Mouse (Mus musculus): ENCODE results near the gene Rnf167. TPM values are rescaled to one million over a fixed set of nuclear protein-coding genes. Genes with fewer than 3 reads are reported as not detected.
A peak's percentile ranks its signal among the peaks of the same experiment; 100 is the strongest.

The Rnf167 gene
- polyA plus RNA-seq, 1 experiment = 16.7 TPM

DNA sequence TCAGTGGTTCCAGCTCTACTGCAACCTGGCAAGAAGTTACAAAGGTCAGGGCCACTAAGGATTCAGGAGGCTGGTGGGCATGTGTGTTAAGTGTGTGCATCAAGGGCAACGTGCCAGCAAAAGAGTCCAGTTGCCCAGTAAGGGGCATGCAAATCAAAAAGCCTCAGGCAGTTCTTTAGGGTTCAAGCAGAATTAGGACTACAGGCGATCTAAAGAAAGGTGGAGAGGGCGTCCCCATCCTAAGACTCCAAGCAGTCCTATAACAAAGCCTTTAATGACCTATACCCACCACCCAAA is 828 bp upstream of the Rnf167 start:
- peaks cover 31% of the 10 kb centered on the region for H3K79me2 ChIP-seq (ENCODE audit: control insufficient read depth, insufficient read depth)
- no peaks in the 10 kb centered on the region for H3K27me3 ChIP-seq (ENCODE audit: control insufficient read depth, insufficient read depth, insufficient read length)
- H3K4me2 ChIP-seq (ENCODE audit: low read depth) = peak overlapping the region; percentile 91
- peak overlapping the region; percentile 62 for H3ac ChIP-seq (ENCODE audit: control insufficient read depth, insufficient read length)
- no peak for TF ChIP-seq USF1 (IDR thresholded peaks at IDR 0.05; ENCODE audit: low read depth)
- TF ChIP-seq MAX (IDR thresholded peaks at IDR 0.05; ENCODE audit: low read depth) = no peak
- no peak for TF ChIP-seq REST (IDR thresholded peaks at IDR 0.05; ENCODE audit: insufficient read depth, insufficient read length)
- no peak for TF ChIP-seq E2F4 (IDR thresholded peaks at IDR 0.05; ENCODE audit: insufficient read depth)
- no peak for TF ChIP-seq POLR2AphosphoS2 (IDR thresholded peaks at IDR 0.05; ENCODE audit: insufficient read length, low read depth)
- TF ChIP-seq SRF (IDR thresholded peaks at IDR 0.05; ENCODE audit: control insufficient read depth, insufficient read length, low read depth) = no peak
- no peak for TF ChIP-seq CEBPB (IDR thresholded peaks at IDR 0.05; ENCODE audit: insufficient read depth, poor library complexity, severe bottlenecking)
- TF ChIP-seq MYOD1 (IDR thresholded peaks at IDR 0.05; ENCODE audit: control insufficient read depth in 1 of 3, insufficient read length in 2 of 3, low read depth in 2 of 3) = no peak
- TF ChIP-seq TCF3 (IDR thresholded peaks at IDR 0.05; ENCODE audit: insufficient read length, low read depth) = no peak
- TF ChIP-seq MYOG (IDR thresholded peaks at IDR 0.05; ENCODE audit: control insufficient read depth in 1 of 3, insufficient read depth in 1 of 3, insufficient read length in 2 of 3, low read depth in 2 of 3) = no peak
- TF ChIP-seq POLR2A (IDR thresholded peaks at IDR 0.05; ENCODE audit: insufficient read length, low read depth) = no peak
- TF ChIP-seq TCF12 (IDR thresholded peaks at IDR 0.05; ENCODE audit: insufficient read depth, poor library complexity, severe bottlenecking) = no peak
- H3K36me3 ChIP-seq (ENCODE audit: control insufficient read depth, insufficient read depth) = peaks cover 33% of the 10 kb centered on the region
- H3K4me3 ChIP-seq = peak overlapping the region; percentile 62

DNA sequence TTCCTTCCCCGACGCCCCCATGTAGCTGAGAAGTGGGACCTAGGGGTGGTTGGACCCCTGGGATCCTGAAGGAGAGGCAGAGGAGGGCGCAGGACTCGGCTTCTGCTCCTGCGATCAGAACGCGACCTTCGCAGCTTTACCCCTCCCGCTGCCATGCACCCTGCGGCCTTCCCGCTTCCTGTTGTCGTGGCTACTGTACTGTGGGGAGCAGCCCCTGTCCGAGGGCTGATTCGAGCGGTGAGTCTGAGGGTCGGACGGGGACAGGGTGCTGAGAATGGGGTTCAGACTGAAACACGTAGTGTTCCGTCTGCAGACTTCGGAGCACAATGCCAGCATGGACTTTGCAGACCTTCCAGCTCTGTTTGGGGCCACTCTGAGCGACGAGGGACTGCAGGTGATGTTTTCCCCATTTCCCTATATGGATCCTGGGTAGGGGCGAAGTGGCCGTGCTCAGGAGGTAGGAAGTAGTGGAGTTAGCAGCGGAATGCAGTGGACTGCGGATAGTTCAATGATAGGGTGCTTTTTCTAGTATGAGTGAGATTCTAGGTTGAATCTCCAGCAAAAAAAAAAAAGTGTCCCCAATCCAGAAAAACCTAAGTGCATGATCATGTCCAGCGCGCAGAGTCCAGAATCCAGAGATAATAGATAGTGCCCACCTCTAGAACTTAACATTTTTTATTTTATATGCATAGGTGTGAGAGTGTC is 833 bp downstream of the Rnf167 start:
- TF ChIP-seq POLR2A (IDR thresholded peaks at IDR 0.05; ENCODE audit: insufficient read length, low read depth) = peak; percentile 46
- peak; percentile 95 for TF ChIP-seq POLR2AphosphoS2 (IDR thresholded peaks at IDR 0.05; ENCODE audit: insufficient read length, low read depth)
- TF ChIP-seq USF1 (IDR thresholded peaks at IDR 0.05; ENCODE audit: low read depth) = no peak
- H3K4me3 ChIP-seq = peak overlapping the region; percentile 62
- peak overlapping the region; percentile 62 for H3ac ChIP-seq (ENCODE audit: control insufficient read depth, insufficient read length)
- peaks cover 48% of the 10 kb centered on the region for H3K79me2 ChIP-seq (ENCODE audit: control insufficient read depth, insufficient read depth)
- no peaks in the 10 kb centered on the region for H3K27me3 ChIP-seq (ENCODE audit: control insufficient read depth, insufficient read depth, insufficient read length)
- peak overlapping the region; percentile 95 for H3K4me2 ChIP-seq (ENCODE audit: low read depth)
- peaks cover 43% of the 10 kb centered on the region for H3K36me3 ChIP-seq (ENCODE audit: control insufficient read depth, insufficient read depth)

DNA sequence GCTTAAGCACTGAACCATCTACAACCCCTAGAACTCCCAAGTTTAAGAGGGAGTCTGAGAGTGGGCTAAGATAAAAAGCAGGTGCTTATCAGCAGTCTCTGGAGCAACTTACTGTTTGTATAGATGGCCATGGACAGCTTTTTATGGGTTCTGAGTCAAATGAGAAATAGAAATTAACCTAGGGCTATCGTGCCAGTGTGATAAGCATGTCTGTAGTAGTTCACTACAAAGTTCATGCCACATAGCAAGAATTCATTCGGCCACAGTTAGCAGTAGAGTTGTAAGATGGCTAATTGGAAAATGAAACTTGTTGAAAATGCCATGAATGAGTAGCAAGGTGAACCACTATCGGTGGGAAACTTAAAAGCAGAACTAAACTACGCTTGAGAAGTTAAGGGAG is 1.5 kb downstream of the Rnf167 start:
- H3K27me3 ChIP-seq (ENCODE audit: control insufficient read depth, insufficient read depth, insufficient read length) = no peaks in the 10 kb centered on the region
- peak overlapping the region; percentile 95 for H3K4me2 ChIP-seq (ENCODE audit: low read depth)
- no peak for TF ChIP-seq USF1 (IDR thresholded peaks at IDR 0.05; ENCODE audit: low read depth)
- TF ChIP-seq POLR2A (IDR thresholded peaks at IDR 0.05; ENCODE audit: insufficient read length, low read depth) = no peak
- no peak for TF ChIP-seq CEBPB (IDR thresholded peaks at IDR 0.05; ENCODE audit: insufficient read depth, poor library complexity, severe bottlenecking)
- TF ChIP-seq MYOD1 (IDR thresholded peaks at IDR 0.05; ENCODE audit: control insufficient read depth in 1 of 3, insufficient read length in 2 of 3, low read depth in 2 of 3) = no peak
- TF ChIP-seq REST (IDR thresholded peaks at IDR 0.05; ENCODE audit: insufficient read depth, insufficient read length) = no peak
- TF ChIP-seq POLR2AphosphoS2 (IDR thresholded peaks at IDR 0.05; ENCODE audit: insufficient read length, low read depth) = no peak
- no peak for TF ChIP-seq E2F4 (IDR thresholded peaks at IDR 0.05; ENCODE audit: insufficient read depth)
- TF ChIP-seq SRF (IDR thresholded peaks at IDR 0.05; ENCODE audit: control insufficient read depth, insufficient read length, low read depth) = no peak
- no peak for TF ChIP-seq MAX (IDR thresholded peaks at IDR 0.05; ENCODE audit: low read depth)
- TF ChIP-seq MYOG (IDR thresholded peaks at IDR 0.05; ENCODE audit: control insufficient read depth in 1 of 3, insufficient read depth in 1 of 3, insufficient read length in 2 of 3, low read depth in 2 of 3) = no peak
- no peak for TF ChIP-seq TCF12 (IDR thresholded peaks at IDR 0.05; ENCODE audit: insufficient read depth, poor library complexity, severe bottlenecking)
- TF ChIP-seq TCF3 (IDR thresholded peaks at IDR 0.05; ENCODE audit: insufficient read length, low read depth) = no peak
- H3K36me3 ChIP-seq (ENCODE audit: control insufficient read depth, insufficient read depth) = peaks cover 45% of the 10 kb centered on the region
- peaks cover 54% of the 10 kb centered on the region for H3K79me2 ChIP-seq (ENCODE audit: control insufficient read depth, insufficient read depth)
- no peak overlapping the region for H3ac ChIP-seq (ENCODE audit: control insufficient read depth, insufficient read length)
- peak overlapping the region; percentile 62 for H3K4me3 ChIP-seq

DNA sequence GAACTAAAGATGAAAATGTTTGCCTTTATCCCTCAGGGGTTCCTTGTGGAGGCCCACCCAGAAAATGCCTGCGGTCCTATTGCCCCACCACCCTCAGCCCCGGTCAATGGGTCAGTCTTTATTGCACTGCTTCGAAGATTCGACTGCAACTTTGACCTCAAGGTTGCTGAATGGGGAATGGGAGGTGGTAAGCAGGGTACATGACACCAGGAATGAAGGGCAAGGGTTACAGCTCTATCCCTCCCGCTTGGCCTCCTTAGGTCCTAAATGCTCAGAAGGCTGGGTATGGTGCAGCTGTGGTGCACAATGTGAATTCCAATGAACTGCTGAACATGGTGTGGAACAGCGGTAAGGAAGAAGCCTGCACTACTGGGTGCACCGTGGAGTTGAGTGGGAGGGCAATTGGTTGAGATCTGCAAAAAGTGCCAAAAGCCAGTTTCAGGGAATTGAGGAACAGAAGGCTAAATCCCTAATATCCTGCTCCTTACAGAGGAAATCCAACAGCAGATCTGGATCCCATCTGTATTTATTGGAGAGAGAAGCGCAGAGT is 2.2 kb downstream of the Rnf167 start:
- H3K4me2 ChIP-seq (ENCODE audit: low read depth) = peak overlapping the region; percentile 95
- TF ChIP-seq CEBPB (IDR thresholded peaks at IDR 0.05; ENCODE audit: insufficient read depth, poor library complexity, severe bottlenecking) (no peak), POLR2AphosphoS2 (IDR thresholded peaks at IDR 0.05; ENCODE audit: insufficient read length, low read depth) (peak; percentile 75)
- H3K79me2 ChIP-seq (ENCODE audit: control insufficient read depth, insufficient read depth) = peaks cover 62% of the 10 kb centered on the region
- H3K4me3 ChIP-seq = no peak overlapping the region
- no peak overlapping the region for H3ac ChIP-seq (ENCODE audit: control insufficient read depth, insufficient read length)
- H3K36me3 ChIP-seq (ENCODE audit: control insufficient read depth, insufficient read depth) = peaks cover 40% of the 10 kb centered on the region
- H3K27me3 ChIP-seq (ENCODE audit: control insufficient read depth, insufficient read depth, insufficient read length) = no peaks in the 10 kb centered on the region

DNA sequence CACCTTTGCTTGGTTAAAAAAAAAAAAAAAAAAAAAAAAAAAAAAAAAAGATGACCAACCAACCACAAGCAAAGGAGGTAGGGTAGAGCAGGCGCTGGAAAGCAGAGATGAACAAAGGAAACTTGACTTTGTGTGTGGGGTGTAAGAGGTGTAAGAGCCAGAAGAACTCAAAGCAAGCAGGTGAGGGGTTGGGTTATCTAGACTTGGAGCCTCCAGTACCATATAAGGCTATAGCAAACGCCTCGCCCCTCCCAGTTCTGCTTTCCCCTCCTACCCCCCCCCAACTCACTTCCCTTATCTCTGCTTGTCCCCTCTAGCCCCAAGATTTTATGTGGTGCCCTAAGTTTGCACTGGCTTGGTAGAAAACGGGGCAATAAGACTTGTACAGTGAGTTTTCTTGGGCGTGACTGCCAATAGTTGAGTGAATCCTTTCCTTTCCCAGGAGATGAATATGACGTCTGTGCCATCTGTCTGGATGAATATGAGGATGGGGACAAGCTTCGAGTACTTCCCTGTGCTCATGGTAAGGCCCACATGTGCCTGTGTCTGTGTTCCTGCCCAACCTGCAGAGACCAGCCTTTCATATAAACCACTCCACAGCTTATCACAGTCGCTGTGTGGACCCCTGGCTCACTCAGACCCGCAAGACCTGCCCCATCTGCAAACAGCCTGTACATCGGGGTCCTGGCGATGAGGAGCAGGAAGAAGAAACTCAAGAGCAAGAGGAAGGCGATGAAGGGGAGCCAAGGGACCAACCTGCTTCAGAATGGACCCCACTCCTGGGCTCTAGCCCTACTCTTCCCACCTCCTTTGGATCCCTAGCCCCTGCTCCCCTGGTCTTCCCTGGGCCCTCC is 3.5 kb downstream of the Rnf167 start:
- H3K79me2 ChIP-seq (ENCODE audit: control insufficient read depth, insufficient read depth) = peaks cover 59% of the 10 kb centered on the region
- H3ac ChIP-seq (ENCODE audit: control insufficient read depth, insufficient read length) = no peak overlapping the region
- H3K27me3 ChIP-seq (ENCODE audit: control insufficient read depth, insufficient read depth, insufficient read length) = no peaks in the 10 kb centered on the region
- H3K4me2 ChIP-seq (ENCODE audit: low read depth) = peak overlapping the region; percentile 99
- TF ChIP-seq MAX (IDR thresholded peaks at IDR 0.05; ENCODE audit: low read depth) (no peak), REST (IDR thresholded peaks at IDR 0.05; ENCODE audit: insufficient read depth, insufficient read length) (no peak), TCF3 (IDR thresholded peaks at IDR 0.05; ENCODE audit: insufficient read length, low read depth) (no peak), SRF (IDR thresholded peaks at IDR 0.05; ENCODE audit: control insufficient read depth, insufficient read length, low read depth) (peak; percentile 70), MYOD1 (IDR thresholded peaks at IDR 0.05; ENCODE audit: control insufficient read depth in 1 of 3, insufficient read length in 2 of 3, low read depth in 2 of 3) (no peak), E2F4 (IDR thresholded peaks at IDR 0.05; ENCODE audit: insufficient read depth) (no peak), POLR2AphosphoS2 (IDR thresholded peaks at IDR 0.05; ENCODE audit: insufficient read length, low read depth) (peak; percentile 70), USF1 (IDR thresholded peaks at IDR 0.05; ENCODE audit: low read depth) (no peak), CEBPB (IDR thresholded peaks at IDR 0.05; ENCODE audit: insufficient read depth, poor library complexity, severe bottlenecking) (no peak), MYOG (IDR thresholded peaks at IDR 0.05; ENCODE audit: control insufficient read depth in 1 of 3, insufficient read depth in 1 of 3, insufficient read length in 2 of 3, low read depth in 2 of 3) (no peak), TCF12 (IDR thresholded peaks at IDR 0.05; ENCODE audit: insufficient read depth, poor library complexity, severe bottlenecking) (no peak), POLR2A (IDR thresholded peaks at IDR 0.05; ENCODE audit: insufficient read length, low read depth) (peak; percentile 28)
- H3K36me3 ChIP-seq (ENCODE audit: control insufficient read depth, insufficient read depth) = peaks cover 36% of the 10 kb centered on the region
- peak overlapping the region; percentile 94 for H3K4me3 ChIP-seq

All from myocyte (in vitro differentiated cells).